Mouse (Mus musculus) adrenal gland, adult 18-20 months (tissue): ENCODE measurements around the gene Calcrl. TPM values are rescaled to one million over a fixed set of nuclear protein-coding genes. Genes with fewer than 3 reads are reported as not detected.
"Not testable (repeated sequence)": the region's sequence is repeated elsewhere in the genome, so short reads cannot be mapped to it uniquely, and the experiment has no call there.

Experiments
- DNase-seq, 2 experiments: peaks; one replicate each; pipeline ENCODE4 v3.0.0; 2021 to 2022; ENCODE audit warnings: low spot score in 2 of 2
- total RNA-seq, 2 experiments: library from RNA; stranded (reverse); gene quantifications; 1 replicate in 1 of 2; 2 replicates in 1 of 2; pipeline ENCODE4 v1.2.3; 2021

Gene Calcrl
- total RNA-seq, 2 experiments from 2014 or later: 23.5 to 27.5 TPM

GRCm38 (mm10) chr2:84393236-84393635 lies 32.0 kb downstream of the Calcrl start:
- no peak for DNase-seq

GRCm38 (mm10) chr2:84389075-84389474 lies 36.1 kb downstream of the Calcrl start:
- DNase-seq: no peak

- not testable (repeated sequence) for DNase-seq
Measured at GRCm38 (mm10) chr2:84388537-84388936, 36.7 kb downstream of the Calcrl start.

GRCm38 (mm10) chr2:84388023-84388416 lies 37.2 kb downstream of the Calcrl start:
- DNase-seq: no peak

GRCm38 (mm10) chr2:84387394-84388022 lies 37.7 kb downstream of the Calcrl start:
- DNase-seq: no peak

- no peak for DNase-seq
Measured at GRCm38 (mm10) chr2:84386563-84387393, 38.4 kb downstream of the Calcrl start.

- no peak for DNase-seq
Measured at GRCm38 (mm10) chr2:84384911-84385693, 40.1 kb downstream of the Calcrl start.

GRCm38 (mm10) chr2:84383828-84384227 lies 41.4 kb downstream of the Calcrl start:
- no peak for DNase-seq

- DNase-seq: no peak
Measured at GRCm38 (mm10) chr2:84382556-84382955, 42.7 kb downstream of the Calcrl start.

- no peak for DNase-seq
Measured at GRCm38 (mm10) chr2:84381997-84382396, 43.2 kb downstream of the Calcrl start.

GRCm38 (mm10) chr2:84380816-84381215 lies 44.4 kb downstream of the Calcrl start:
- no peak for DNase-seq

- no peak for DNase-seq
Measured at GRCm38 (mm10) chr2:84378678-84379077, 46.5 kb downstream of the Calcrl start.

- DNase-seq: no peak
Measured at GRCm38 (mm10) chr2:84369256-84369655, 56.0 kb downstream of the Calcrl start.

- DNase-seq: no peak
Measured at GRCm38 (mm10) chr2:84366742-84367141, 58.5 kb downstream of the Calcrl start.

- DNase-seq: no peak
Measured at GRCm38 (mm10) chr2:84365266-84365665, 59.9 kb downstream of the Calcrl start.

- no peak for DNase-seq
Measured at GRCm38 (mm10) chr2:84362779-84363719, 62.2 kb downstream of the Calcrl start.

GRCm38 (mm10) chr2:84358690-84359343 lies 66.4 kb downstream of the Calcrl start:
- DNase-seq: no peak

- DNase-seq: no peak
Measured at GRCm38 (mm10) chr2:84355281-84355680, 69.9 kb downstream of the Calcrl start.

- no peak for DNase-seq
Measured at GRCm38 (mm10) chr2:84347376-84347775, 77.8 kb downstream of the Calcrl start.

- no peak for DNase-seq
Measured at GRCm38 (mm10) chr2:84343756-84344155, 81.5 kb downstream of the Calcrl start.
